Mouse (Mus musculus) adrenal gland, postnatal 36 days (tissue): ENCODE measurements at regions not wholly inside any gene's neighbourhood (a gene's known extent, or its start where the extent isn't known, plus 50 kb on each side); places are given as distances from the start of the nearest gene placed in this dataset.
A peak's percentile ranks its signal among the peaks of the same experiment; 100 is the strongest.

ENCODE experiments used
- DNase-seq, 2 experiments: peaks; one replicate each; pipeline ENCODE4 v3.0.0; 2021; ENCODE audit warnings: mixed read lengths in 1 of 2

DNA sequence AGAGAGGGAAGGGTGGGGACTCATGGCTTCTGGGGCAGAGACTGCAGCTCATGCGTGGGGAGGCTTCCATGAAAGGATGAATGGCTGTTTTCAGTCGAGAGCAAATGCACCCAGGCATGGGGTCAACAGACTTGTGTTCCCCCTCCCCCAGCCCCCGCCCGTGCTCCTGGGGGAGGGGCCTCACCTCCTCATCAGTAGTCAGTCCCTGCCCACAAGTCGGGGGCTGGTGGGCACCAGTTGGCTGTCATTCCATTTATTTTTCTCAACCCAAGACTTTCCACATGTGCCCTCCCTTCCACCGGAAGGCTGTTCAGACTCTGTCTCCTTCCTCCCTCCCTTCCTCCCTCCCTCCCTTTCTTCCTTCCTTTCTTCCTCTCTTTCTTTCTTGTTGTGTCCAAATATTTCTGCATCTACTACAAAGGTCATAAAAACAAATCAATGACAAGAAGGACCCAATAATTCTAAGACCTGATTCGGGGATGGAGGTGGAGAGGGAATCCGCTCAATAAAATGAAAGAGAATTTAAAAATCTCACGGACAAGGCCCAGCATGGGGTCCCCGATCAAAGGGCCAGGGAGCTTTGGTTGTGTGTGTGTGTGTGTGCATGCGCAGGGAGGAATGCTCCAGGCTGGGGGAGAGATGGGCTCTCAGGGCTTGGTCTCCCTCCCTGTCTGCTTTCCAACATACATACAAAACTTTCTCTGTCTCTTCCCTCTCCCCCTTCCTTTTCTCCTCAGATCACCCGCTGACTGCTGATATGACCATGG lies 57.7 kb downstream of the Rpl14 start:
- no peak for DNase-seq

DNA sequence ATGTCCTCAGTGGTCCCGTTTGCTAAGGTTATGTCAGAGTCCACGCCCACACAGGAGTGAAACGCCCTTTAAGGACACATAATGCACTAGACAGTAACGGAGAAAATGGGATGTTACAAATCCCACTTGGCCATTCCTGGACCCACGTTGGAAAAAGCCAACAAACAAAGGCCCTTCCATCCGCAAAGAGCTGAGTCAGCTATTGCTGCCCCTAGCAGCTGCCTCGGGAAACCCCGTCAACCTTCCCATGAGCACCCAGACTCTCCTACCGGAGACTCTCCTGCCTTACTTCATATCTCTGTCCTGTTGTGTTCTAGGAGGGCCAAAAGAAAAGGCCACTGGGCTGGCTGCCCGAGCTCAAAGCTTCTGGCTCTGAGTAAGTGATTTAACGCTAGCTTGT lies 58.4 kb downstream of the Rpl14 start:
- no peak for DNase-seq

DNA sequence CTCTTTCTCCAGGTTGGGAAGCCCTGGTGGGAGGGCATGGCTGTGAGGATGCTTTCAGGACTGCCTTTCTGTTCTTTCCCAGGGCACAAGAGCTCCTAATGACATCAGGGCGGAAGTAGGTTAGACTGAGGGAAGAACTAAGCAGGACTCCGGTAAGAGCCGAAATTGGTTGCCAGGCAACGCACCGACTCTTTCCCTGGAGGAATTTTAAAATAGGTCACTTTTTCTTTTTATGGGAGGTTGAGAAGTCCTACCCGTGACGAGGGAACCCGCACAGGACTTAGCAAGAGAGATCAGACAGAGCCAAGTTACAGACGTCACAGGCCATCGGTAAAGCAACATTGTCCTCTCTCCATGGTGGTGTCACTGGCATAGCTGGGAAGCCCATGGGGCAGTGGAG lies 61.6 kb downstream of the Rpl14 start:
- DNase-seq: no peak

DNA sequence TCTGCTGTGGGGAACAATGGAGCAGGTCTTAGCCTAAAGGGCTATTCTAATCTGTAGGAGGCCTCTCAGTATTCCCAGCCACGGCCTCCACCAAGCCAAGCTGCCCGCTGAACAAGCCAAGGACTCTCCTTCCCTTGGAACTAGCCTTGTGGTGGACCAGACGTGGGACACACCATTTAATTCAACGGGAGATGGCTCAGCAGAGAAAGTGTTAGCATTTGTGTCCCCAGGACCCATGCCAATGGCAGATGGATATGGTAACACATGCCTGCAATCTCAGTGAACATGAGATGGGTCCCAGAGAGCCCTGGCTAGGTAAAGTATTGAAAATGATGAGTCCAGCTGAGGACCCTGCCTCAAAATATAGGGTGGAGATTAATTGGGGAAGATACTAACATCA lies 71.4 kb downstream of the Rpl14 start:
- no peak for DNase-seq

DNA sequence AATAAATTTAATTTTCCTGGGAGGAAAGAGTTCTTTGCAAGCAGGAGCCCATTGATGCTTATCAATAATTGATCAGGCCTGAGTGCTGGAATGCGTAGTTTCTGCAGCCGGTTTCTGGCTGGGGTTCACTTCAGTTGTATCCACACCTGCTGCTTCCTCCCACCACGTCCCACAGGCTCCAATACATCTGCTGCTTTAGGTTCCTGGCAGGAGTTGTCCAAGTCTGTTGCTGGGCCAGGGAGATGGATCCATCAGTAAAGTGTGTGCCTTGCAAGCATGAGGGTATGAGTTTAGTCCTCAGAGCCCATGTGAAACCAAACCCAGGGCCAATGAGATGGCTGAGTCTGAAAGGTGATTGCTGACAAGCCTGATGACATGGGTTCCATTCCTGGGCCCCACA lies 72.1 kb downstream of the Rpl14 start:
- no peak for DNase-seq

DNA sequence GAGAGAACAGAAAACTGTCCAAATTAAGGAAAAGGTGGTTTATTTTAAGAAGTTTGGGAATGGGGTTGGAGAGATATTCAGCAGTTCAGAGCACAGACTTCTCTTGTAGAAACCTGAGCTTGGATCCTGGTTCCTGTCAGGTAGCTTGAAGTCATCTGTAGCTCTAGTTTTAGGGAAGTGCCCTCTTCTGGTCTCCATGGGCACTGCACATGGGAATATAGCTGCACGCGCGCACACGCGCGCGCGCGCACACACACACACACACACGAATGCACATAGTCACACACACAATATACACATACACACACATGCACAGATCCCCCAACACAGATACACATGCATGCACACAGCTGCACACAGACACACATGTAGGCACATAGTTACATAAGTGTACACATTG lies 74.5 kb downstream of the Rpl14 start:
- DNase-seq: no peak

DNA sequence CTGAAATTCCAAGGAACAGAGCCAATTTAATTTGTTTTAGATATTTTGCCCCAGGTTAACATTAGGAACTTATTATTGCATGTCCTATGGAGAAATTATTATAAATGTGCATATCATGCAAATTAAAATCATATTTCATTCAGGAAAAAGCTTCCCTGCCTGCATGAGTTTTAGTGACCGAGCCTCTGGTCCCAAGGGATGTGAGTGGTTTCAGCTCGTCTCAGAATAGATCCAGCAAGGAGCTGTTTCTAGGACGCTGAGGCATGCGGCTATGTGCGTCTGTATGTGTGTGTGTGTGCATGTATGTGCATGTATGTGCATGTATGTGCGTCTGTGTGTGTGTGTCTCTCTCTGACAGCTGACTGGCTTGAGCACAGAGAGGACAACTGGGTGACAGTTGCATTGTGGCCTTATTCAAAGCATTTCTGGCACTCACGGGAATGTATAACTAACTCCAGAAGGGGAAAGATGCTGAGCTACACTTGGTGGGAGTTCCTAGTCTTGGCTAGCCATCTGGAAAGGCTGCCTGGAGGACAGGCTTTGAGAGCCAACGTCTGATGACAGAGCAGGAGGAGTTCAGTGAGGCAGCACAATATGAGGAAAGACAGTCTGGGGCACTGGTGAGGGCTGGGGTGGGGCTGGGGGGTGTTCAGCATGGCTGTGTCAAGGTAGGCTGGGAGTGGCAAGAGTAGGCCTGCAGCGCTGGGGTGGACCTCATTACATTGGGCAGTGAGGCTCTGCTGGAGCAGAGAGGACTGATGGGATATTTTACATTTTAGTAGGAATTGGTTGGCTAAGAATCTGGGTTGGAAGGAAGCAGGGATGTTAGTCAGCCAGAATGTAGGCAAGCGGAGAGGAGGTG lies 75.8 kb downstream of the Rpl14 start:
- DNase-seq: no peak

DNA sequence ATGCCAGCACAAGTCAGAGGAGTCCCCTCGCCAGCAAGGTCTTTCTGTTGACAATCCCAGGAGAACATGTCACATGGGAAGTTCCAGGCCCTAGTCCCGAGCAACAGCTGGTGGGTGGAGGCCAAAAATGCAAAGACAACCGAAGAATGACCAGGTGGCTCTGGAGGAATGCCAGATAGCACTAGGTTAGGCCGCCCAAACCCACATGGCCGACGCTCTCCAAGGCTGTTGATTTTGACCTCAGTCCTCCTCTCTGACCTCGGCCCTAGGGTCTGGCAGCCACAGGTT lies 76.4 kb downstream of the Rpl14 start:
- DNase-seq: no peak

DNA sequence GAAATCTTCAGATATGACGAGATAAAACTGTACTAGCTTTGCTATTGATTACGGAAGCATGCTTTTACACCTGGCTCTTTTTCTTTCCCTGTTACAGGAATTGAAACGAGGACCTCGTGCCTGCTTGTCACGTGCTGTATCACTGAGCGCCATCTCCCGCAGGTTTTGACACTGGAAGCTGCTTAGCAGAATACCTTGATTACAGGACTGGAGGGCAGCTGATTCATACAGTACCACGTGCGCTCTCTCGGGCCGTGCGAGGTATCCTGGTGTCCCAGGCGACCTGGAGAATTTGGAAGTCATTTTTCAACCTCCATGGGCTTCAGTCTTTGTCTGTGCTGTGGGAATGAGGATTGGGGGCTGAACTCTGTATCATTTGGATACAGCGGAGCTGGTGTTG lies 81.5 kb downstream of the Rpl14 start:
- no peak for DNase-seq

DNA sequence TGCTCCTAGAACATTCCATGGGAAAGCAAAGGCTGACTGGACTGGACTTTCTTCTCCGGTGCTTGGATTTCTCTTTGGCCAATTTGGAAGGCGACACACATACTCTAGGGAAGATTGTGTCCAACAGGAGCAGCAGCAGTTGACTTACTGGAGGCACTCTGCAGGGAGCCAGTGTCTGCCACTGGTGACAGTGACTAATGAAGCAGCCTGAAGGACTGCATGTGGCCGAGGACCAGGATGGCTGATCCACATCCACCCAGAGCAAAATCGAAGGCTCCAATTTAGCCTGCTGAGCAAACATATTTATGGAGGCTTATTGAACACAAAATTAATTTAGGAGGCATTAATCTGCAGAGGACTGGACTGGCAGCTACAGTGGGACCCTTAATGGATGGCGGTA lies 81.9 kb downstream of the Rpl14 start:
- no peak for DNase-seq

DNA sequence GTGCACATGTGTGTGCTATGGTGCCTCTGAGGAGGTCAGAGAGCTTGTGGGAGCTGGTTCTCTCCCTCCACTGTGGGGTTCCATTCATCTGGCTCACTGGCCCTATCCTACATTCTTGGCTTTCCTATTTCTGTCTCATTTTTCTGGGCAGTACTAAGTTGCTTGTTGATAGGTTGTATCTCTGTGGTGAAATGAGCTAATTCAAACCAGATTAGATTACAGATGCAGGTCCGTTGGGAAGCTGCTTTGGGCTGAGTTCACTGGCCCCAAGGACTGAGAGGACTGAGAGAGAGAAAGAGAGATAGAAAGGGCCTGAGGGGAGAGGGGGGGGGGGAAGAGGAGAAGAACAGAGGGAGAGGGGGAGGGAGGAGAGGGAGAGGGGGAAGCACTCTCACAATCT lies 83.5 kb downstream of the Rpl14 start:
- DNase-seq: no peak

DNA sequence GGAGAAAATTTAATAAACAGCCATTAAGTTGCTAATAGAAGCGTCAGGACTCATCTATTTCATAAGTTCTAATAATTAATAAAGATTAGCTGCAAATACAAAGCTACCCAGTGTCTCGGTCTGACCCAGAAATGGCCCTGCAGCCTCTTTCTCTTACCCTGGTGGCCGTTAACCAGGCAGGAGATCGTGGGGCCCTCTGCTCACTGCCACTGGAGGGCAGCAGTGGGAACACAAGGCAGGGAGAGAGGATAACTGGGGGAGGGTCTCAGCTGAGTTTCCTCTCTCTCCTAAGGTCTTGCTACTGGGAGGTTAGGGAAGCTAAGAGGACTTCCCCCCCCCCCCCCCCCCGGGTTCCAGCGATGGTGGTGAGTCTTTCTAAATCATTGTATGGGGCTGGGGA lies 85.7 kb downstream of the Rpl14 start:
- DNase-seq: peak; percentile 35 to 64

DNA sequence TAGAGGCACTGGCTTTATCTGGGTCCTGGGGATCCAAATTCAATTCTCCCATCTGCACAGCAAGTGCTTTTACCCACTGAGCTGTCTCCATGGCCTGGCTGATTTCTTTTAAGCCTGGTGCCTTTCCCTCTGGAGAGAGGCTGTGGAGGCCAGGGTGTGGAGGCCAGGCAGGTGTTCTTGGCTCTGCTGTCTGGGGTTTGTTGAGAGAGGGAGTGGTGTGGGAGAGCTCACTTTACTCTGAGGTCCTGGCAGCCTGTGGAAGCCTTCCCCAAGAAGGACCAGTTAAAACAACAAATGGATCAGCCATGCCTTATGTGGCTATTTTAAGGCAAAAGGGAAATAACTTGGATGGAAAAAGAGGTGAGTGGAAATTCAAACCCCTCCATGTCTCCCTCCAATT lies 86.5 kb downstream of the Rpl14 start:
- DNase-seq: no peak

DNA sequence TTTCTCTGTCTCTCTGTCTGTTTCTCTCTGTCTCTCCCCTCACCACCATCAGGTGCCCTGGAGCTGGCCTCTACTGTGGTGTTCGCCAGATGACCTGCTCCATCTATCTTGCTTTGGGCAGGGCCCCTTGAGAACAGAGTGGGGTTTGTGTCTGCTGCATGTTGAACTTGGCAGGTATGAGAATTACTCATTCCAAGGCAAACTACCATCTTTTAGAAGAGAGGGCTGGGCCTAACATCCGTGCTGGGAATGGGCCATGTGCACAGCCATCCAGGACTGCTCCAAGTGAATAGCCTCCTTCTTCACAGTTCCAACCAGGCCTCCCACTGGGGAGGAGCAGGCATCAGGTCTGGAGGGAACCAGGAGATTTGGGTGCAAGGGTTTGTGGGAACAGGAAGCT lies 87.3 kb downstream of the Rpl14 start:
- no peak for DNase-seq

DNA sequence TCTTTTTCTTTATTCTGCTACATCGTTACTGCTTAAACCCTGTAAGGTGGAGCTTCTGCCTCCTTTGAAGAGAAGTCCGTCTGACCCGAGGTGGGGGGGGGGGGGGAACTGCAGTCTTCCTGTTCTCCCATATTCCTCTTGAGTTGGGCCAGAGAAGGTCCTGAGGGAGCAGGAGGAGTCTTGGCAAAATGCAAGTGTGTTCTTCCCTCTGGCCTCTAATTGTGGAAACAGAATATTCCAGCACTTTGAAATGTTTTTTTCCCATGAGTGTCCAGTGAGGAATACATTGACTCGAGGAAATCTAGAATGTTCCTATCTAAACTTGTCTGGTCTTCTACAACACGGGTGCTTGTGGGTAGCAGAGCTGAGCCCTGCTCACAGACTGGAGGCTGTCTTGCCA lies 90.0 kb downstream of the Rpl14 start:
- no peak for DNase-seq

DNA sequence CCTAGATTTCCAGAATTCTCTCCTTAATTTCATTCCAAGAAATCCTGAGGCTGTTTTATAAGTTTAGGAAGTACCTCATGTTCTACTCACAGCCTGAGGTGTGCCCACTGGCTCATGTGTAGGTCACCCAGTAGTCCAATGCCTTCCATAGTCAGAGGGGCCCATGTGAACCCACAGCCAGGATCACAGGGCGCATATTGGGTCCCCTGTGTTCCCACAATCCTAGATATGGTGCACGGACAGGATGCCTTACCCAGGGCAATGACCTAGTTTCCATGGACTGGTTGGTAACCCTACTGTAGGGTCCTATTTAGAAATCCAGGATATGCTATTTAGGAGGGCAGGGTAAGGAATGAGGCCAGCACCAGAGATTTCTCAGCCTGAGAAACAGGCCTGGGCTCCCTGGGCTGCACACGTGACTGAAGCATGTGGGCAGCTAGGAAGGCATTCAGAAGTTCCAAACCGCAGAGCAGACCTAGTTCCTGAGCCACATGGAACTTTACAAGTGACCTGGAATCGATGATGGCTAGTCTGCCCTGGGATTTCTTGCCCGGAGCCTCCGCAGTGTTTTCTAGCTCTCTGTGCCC lies 90.5 kb downstream of the Rpl14 start:
- DNase-seq: no peak

DNA sequence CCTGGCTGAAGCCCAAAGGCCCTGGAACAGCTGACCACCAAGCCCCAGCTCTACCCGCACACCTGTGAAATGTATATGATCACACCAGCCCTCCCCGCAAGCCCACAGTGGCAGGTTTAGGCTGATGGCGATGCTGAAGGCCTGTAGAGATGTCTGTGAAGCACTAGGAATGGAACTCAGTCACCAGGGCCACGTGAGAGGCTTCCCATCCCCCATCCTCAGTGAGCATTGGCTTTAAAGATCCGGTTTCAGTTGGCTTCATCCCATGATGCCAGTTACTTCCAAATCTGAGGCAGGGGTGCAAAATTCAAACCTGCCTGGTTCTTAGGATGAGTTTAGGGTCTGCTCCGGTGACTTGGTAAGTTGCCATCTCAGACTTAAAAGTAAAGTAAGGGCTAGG lies 91.9 kb downstream of the Rpl14 start:
- DNase-seq: no peak

DNA sequence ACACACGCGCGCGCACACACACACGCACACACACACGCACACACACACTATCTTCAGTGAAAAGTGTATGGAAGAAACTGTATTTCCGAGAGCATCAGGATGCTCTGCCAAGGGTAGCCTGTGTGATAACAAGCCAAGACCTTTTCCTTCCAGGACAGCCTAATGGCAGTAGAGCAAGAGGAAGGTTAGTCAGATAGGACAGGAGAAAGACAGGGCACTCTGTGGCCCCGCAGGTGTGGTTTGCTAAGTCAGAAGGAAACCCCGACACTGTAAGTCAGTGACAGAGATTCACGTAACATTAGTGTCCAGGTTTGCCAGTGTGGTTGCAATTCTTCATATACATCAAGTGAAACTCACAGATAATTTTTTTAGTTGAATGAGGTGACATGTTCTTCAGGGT lies 92.8 kb downstream of the Rpl14 start:
- no peak for DNase-seq

DNA sequence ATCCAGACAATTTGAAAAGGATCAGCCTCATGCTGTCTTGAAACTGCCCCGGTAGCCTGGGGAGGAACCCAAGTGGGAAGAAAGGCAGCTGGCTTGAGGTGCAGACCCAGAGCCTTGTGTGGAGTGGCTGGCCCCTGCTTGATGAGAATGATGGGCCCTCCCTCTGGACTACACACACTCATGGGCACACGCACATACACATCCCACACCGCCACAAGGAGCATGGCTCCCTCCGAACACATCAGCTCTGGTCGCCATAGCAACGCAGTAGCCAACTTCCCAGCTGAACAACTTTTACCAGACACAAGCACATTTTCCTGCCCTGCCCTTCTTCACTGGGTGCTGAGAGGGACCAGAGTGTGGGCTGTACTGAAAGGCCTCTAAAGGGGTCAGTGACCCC lies 101.2 kb downstream of the Rpl14 start:
- no peak for DNase-seq

DNA sequence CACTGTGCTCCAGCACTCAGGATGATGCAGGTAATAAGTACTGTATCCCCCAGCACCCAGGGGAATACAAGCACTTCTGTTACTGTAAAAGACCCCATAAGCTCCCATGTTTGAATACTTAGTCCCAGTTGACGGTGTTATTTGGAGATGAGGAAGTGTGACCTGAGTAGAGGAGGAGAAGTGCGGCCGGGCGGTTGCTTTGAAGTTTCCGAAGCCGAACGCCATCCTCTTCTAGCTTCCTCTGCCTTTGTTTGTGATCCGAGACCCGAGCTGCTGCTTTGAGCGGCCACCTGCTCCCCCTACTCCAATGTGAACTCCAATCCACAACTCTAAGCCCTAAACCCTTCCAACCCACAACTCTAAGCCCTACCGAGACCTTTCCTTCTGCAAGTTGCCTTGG lies 103.6 kb downstream of the Rpl14 start:
- DNase-seq: no peak

DNA sequence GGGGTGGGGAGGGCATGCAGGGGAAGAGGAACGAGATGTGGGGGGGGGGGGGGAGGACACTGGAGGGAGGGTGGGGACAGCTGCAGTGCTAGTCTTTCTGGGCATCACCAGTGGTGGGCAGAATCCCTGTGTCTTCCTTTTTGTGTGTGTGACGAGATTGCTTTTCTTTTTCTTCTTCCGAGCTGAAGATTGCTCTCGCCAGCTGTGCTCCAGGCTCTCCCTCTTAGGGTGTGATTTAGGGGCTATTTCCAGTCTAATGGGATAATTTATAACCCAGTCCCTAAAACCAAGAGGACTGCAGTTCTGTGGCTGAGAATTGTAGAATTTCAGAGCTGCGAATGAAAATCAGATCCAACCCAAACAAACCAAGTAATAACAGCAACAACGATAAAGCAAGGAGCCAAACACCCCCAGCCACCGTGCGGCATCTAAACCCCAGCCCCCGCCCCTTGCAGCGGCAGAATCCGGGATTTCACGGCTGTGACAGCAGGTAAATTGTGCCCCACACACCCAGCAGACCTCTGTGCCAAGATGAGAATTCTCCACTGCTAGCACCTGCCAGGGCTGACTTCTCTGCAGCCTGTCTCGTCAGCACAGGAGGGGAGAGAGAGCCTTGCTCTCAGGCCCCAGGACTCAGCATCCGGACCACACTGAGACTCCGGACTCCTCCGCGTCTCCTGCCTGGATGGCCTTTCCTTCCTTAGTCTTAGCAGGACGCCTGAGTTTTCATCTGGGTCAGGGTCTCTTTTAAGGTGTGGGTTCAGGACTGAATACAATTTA lies 104.3 kb downstream of the Rpl14 start:
- DNase-seq: no peak

DNA sequence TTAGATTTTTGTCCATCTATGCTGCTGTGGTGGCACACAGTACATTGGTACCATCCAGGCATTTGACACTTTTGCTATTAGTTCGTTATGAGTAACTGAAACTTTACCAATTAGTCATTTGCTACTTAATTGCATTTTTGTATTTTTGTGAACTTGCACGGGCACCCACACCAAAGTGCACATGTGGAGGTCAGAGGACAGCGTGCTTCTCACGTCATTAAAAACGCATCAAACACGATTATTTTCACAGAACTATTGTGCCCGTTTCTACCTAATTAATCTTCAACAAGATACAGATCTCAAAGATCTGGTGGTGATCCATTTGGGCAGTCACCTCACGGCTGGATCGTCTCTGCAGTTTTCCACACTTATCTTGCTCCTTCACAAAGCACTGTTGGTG lies 105.1 kb downstream of the Rpl14 start:
- DNase-seq: no peak

DNA sequence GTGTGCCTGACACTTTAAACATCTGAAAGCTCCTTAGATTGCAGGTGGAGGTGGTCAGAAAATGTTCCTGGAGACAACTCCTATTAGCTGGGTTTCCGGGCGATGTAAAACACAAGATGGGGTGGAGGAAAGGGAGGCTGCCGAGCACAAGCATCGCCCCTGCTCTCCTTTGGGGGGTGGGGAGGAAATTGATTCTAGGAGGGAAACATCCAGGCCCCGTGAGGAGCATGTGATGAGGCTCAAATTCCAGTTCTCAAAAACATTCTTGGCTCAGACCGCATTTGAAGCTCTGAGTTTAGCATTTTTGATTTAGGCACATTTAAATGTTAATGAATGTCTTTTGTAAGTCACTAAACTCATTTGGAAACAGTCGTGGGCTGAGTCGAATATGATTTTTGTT lies 105.5 kb downstream of the Rpl14 start:
- no peak for DNase-seq
